Mouse (Mus musculus) stomach, embryonic 15.5 days (tissue): Measurements from ENCODE around the gene Themis. TPM values are rescaled to one million over a fixed set of nuclear protein-coding genes. Genes with fewer than 3 reads are reported as not detected.

Source experiments
- ATAC-seq: fragments of 200-750 bp; cut with Nextera tagmentation; 2 replicates; pipeline ENCODE4 v1.8.0; 2017; ENCODE audit warnings: low read depth, moderate number of reproducible peaks, moderate TSS enrichment; ENCODE audit not compliant: insufficient read depth, low FRiP score
- H3K27ac ChIP-seq: fragments of 300-500 bp; sonication (generic); 2 replicates; pipeline ENCODE4 v1.5.1; 2015; ENCODE audit warnings: mild to moderate bottlenecking, inconsistent platforms
- H3K27me3 ChIP-seq: fragments of 300-500 bp; sonication (generic); replicated peaks from 2 replicates; pipeline ENCODE4 v1.6.1; 2015; ENCODE audit warnings: inconsistent platforms
- H3K36me3 ChIP-seq: fragments of 300-500 bp; sonication (generic); 2 replicates; pipeline ENCODE4 v1.6.1; 2015; ENCODE audit warnings: inconsistent platforms
- H3K4me1 ChIP-seq: fragments of 300-500 bp; sonication (generic); 2 replicates; pipeline ENCODE4 v1.6.1; 2015; ENCODE audit warnings: inconsistent platforms
- H3K4me2 ChIP-seq: fragments of 300-500 bp; sonication (generic); 2 replicates; pipeline ENCODE4 v1.6.1; 2015; ENCODE audit warnings: mild to moderate bottlenecking, inconsistent platforms
- H3K4me3 ChIP-seq: fragments of 300-500 bp; sonication (generic); replicated peaks from 2 replicates; pipeline ENCODE4 v1.5.1; 2015; ENCODE audit warnings: inconsistent platforms
- H3K9ac ChIP-seq: fragments of 300-500 bp; sonication (generic); 2 replicates; pipeline ENCODE4 v1.6.1; 2015; ENCODE audit warnings: inconsistent platforms
- H3K9me3 ChIP-seq: fragments of 300-500 bp; sonication (generic); 2 replicates; pipeline ENCODE4 v1.6.1; 2016; ENCODE audit warnings: inconsistent platforms
- WGBS: fragments of 180-500 bp; shearing (Covaris S2); methylation state at CpG from one replicate; pipeline ENCODE4 v1.1.7; 2015; 5-methylcytosine and 5-hydroxymethylcytosine counted together
- polyA plus RNA-seq: library from polyadenylated mRNA; unstranded; fragments of >200 nt; fragmentation: Nextera tagmentation; extraction: Ambion mirVana; gene quantifications from 2 replicates; pipeline ENCODE4 v1.2.1, GENCODE M21; 2015

The Themis gene
- polyA plus RNA-seq, 1 experiment from 2014 or later: 0.04 TPM

GRCm38 (mm10) chr10:28696032-28696431 lies 27.9 kb downstream of the Themis start:
- Histone ChIP-seq H3K4me1 (no peaks in the 10 kb centered on the region), H3K27me3 (no peaks in the 10 kb centered on the region), H3K27ac (no peak overlapping the region), H3K36me3 (no peaks in the 10 kb centered on the region), H3K4me3 (no peak overlapping the region), H3K9me3 (no peaks in the 10 kb centered on the region), H3K4me2 (no peak overlapping the region), H3K9ac (no peak overlapping the region)
- ATAC-seq: no peak
- 85% methylated on average over 1 of the region's 1 CpGs for WGBS

GRCm38 (mm10) chr10:28698175-28698574 lies 30.0 kb downstream of the Themis start:
- no peak overlapping the region for H3K27ac ChIP-seq
- H3K27me3 ChIP-seq: no peaks in the 10 kb centered on the region
- ATAC-seq: no peak
- no peaks in the 10 kb centered on the region for H3K36me3 ChIP-seq
- no peaks in the 10 kb centered on the region for H3K9me3 ChIP-seq
- H3K9ac ChIP-seq: no peak overlapping the region
- no peak overlapping the region for H3K4me2 ChIP-seq
- no peaks in the 10 kb centered on the region for H3K4me1 ChIP-seq
- H3K4me3 ChIP-seq: no peak overlapping the region

GRCm38 (mm10) chr10:28721828-28722227 lies 53.7 kb downstream of the Themis start:
- Histone ChIP-seq H3K4me2 (no peak overlapping the region), H3K36me3 (no peaks in the 10 kb centered on the region), H3K9me3 (no peaks in the 10 kb centered on the region), H3K9ac (no peak overlapping the region), H3K4me3 (no peak overlapping the region), H3K27ac (no peak overlapping the region), H3K27me3 (no peaks in the 10 kb centered on the region), H3K4me1 (no peaks in the 10 kb centered on the region)
- no peak for ATAC-seq
- 61% methylated on average over 3 of the region's 3 CpGs for WGBS

GRCm38 (mm10) chr10:28723266-28723665 lies 55.1 kb downstream of the Themis start:
- H3K36me3 ChIP-seq: no peaks in the 10 kb centered on the region
- H3K4me3 ChIP-seq: no peak overlapping the region
- H3K27ac ChIP-seq: no peak overlapping the region
- H3K4me1 ChIP-seq: no peaks in the 10 kb centered on the region
- ATAC-seq: no peak
- H3K9ac ChIP-seq: no peak overlapping the region
- H3K4me2 ChIP-seq: no peak overlapping the region
- 84% methylated on average over 7 of the region's 7 CpGs for WGBS
- no peaks in the 10 kb centered on the region for H3K27me3 ChIP-seq
- H3K9me3 ChIP-seq: no peaks in the 10 kb centered on the region

GRCm38 (mm10) chr10:28730122-28730521 lies 62.0 kb downstream of the Themis start:
- H3K36me3 ChIP-seq: no peaks in the 10 kb centered on the region
- 8% methylated on average over 2 of the region's 2 CpGs for WGBS
- H3K9me3 ChIP-seq: no peaks in the 10 kb centered on the region
- no peak overlapping the region for H3K4me2 ChIP-seq
- H3K4me1 ChIP-seq: no peaks in the 10 kb centered on the region
- no peak for ATAC-seq
- H3K4me3 ChIP-seq: no peak overlapping the region
- no peaks in the 10 kb centered on the region for H3K27me3 ChIP-seq
- H3K27ac ChIP-seq: no peak overlapping the region
- H3K9ac ChIP-seq: no peak overlapping the region

- no peak overlapping the region for H3K4me2 ChIP-seq
- 62% methylated on average over 1 of the region's 1 CpGs for WGBS
These were observed 69.8 kb downstream of the Themis start for GRCm38 (mm10) chr10:28737953-28738352.

GRCm38 (mm10) chr10:28746426-28746825 lies 78.3 kb downstream of the Themis start:
- Histone ChIP-seq H3K9ac (no peak overlapping the region), H3K4me3 (no peak overlapping the region), H3K27me3 (no peaks in the 10 kb centered on the region), H3K4me1 (no peaks in the 10 kb centered on the region), H3K9me3 (no peaks in the 10 kb centered on the region), H3K27ac (no peak overlapping the region), H3K36me3 (no peaks in the 10 kb centered on the region), H3K4me2 (no peak overlapping the region)
- ATAC-seq: no peak

More at GRCm38 (mm10) chr10:28737953-28738352, 69.8 kb downstream of the Themis start:
- H3K9ac ChIP-seq: no peak overlapping the region
- H3K36me3 ChIP-seq: no peaks in the 10 kb centered on the region
- H3K4me3 ChIP-seq: no peak overlapping the region
- no peaks in the 10 kb centered on the region for H3K9me3 ChIP-seq
- H3K4me1 ChIP-seq: no peaks in the 10 kb centered on the region
- H3K27me3 ChIP-seq: no peaks in the 10 kb centered on the region
- ATAC-seq: no peak
- H3K27ac ChIP-seq: no peak overlapping the region

GRCm38 (mm10) chr10:28753321-28753720 lies 85.2 kb downstream of the Themis start:
- 71% methylated on average over 2 of the region's 2 CpGs for WGBS
- no peaks in the 10 kb centered on the region for H3K36me3 ChIP-seq
- H3K9me3 ChIP-seq: no peaks in the 10 kb centered on the region
- H3K4me3 ChIP-seq: no peak overlapping the region
- no peak overlapping the region for H3K4me2 ChIP-seq
- no peaks in the 10 kb centered on the region for H3K4me1 ChIP-seq
- ATAC-seq: no peak
- no peak overlapping the region for H3K27ac ChIP-seq
- no peak overlapping the region for H3K9ac ChIP-seq
- H3K27me3 ChIP-seq: no peaks in the 10 kb centered on the region

- ATAC-seq: no peak
- H3K4me3 ChIP-seq: no peak overlapping the region
- no peak overlapping the region for H3K4me2 ChIP-seq
- no peaks in the 10 kb centered on the region for H3K27me3 ChIP-seq
- H3K9ac ChIP-seq: no peak overlapping the region
- H3K27ac ChIP-seq: no peak overlapping the region
- no peaks in the 10 kb centered on the region for H3K36me3 ChIP-seq
- H3K4me1 ChIP-seq: no peaks in the 10 kb centered on the region
- H3K9me3 ChIP-seq: no peaks in the 10 kb centered on the region
These were observed 86.8 kb downstream of the Themis start for GRCm38 (mm10) chr10:28754927-28755326.

- no peak overlapping the region for H3K27ac ChIP-seq
- no peaks in the 10 kb centered on the region for H3K9me3 ChIP-seq
- H3K4me1 ChIP-seq: no peaks in the 10 kb centered on the region
- H3K4me3 ChIP-seq: no peak overlapping the region
- 62% methylated on average over 5 of the region's 5 CpGs for WGBS
- no peak overlapping the region for H3K9ac ChIP-seq
- H3K27me3 ChIP-seq: no peaks in the 10 kb centered on the region
- H3K36me3 ChIP-seq: no peaks in the 10 kb centered on the region
- no peak overlapping the region for H3K4me2 ChIP-seq
- ATAC-seq: no peak
These were observed 108.7 kb downstream of the Themis start for GRCm38 (mm10) chr10:28776777-28777402.

- no peak for ATAC-seq
- no peak overlapping the region for H3K9ac ChIP-seq
- H3K4me3 ChIP-seq: no peak overlapping the region
- H3K27ac ChIP-seq: no peak overlapping the region
- no peaks in the 10 kb centered on the region for H3K27me3 ChIP-seq
- 55% methylated on average over 4 of the region's 4 CpGs for WGBS
- no peaks in the 10 kb centered on the region for H3K36me3 ChIP-seq
- no peaks in the 10 kb centered on the region for H3K4me1 ChIP-seq
- H3K4me2 ChIP-seq: no peak overlapping the region
- H3K9me3 ChIP-seq: no peaks in the 10 kb centered on the region
These were observed 131.3 kb downstream of the Themis start for GRCm38 (mm10) chr10:28799469-28799868.

- 56% methylated on average over 3 of the region's 3 CpGs for WGBS
- no peaks in the 10 kb centered on the region for H3K27me3 ChIP-seq
These were observed 137.0 kb downstream of the Themis start for GRCm38 (mm10) chr10:28805160-28805559.

GRCm38 (mm10) chr10:28811928-28812570 lies 143.9 kb downstream of the Themis start:
- Histone ChIP-seq H3K9ac (no peak overlapping the region), H3K27me3 (no peaks in the 10 kb centered on the region), H3K9me3 (no peaks in the 10 kb centered on the region), H3K4me3 (no peak overlapping the region), H3K36me3 (no peaks in the 10 kb centered on the region), H3K4me2 (no peak overlapping the region), H3K27ac (no peak overlapping the region), H3K4me1 (no peaks in the 10 kb centered on the region)
- 82% methylated on average over 5 of the region's 5 CpGs for WGBS
- no peak for ATAC-seq

More at GRCm38 (mm10) chr10:28805160-28805559, 137.0 kb downstream of the Themis start:
- Histone ChIP-seq H3K4me2 (no peak overlapping the region), H3K9ac (no peak overlapping the region), H3K4me3 (no peak overlapping the region), H3K9me3 (no peaks in the 10 kb centered on the region), H3K4me1 (no peaks in the 10 kb centered on the region), H3K27ac (no peak overlapping the region), H3K36me3 (no peaks in the 10 kb centered on the region)
- ATAC-seq: no peak
